Mouse (Mus musculus): ENCODE results near the gene Cntnap2. TPM values are rescaled to one million over a fixed set of nuclear protein-coding genes. Genes with fewer than 3 reads are reported as not detected.

The Cntnap2 gene
- polyA plus RNA-seq, 1 experiment from 2014 or later: 5.7 TPM

GRCm38 (mm10) chr6:45232571-45232970, 173.4 kb downstream of the Cntnap2 start:
- no peak overlapping the region for H3K27ac ChIP-seq
- H3K9me3 ChIP-seq: no peaks in the 10 kb centered on the region
- H3K4me1 ChIP-seq: no peaks in the 10 kb centered on the region
- no peaks in the 10 kb centered on the region for H3K36me3 ChIP-seq
- no peak overlapping the region for H3K4me2 ChIP-seq (replicated peaks)
- no peaks in the 10 kb centered on the region for H3K27me3 ChIP-seq
- no peak for ATAC-seq (ENCODE audit: insufficient number of reproducible peaks, insufficient read depth, low FRiP score, low TSS enrichment)
- H3K4me3 ChIP-seq: no peak overlapping the region
- 83% methylated on average over 3 of the region's 3 CpGs for WGBS
- no peak overlapping the region for H3K9ac ChIP-seq

GRCm38 (mm10) chr6:45236531-45236930, 177.4 kb downstream of the Cntnap2 start:
- Histone ChIP-seq H3K36me3 (no peaks in the 10 kb centered on the region), H3K9ac (no peak overlapping the region), H3K9me3 (no peaks in the 10 kb centered on the region), H3K27ac (no peak overlapping the region), H3K4me3 (no peak overlapping the region), H3K27me3 (no peaks in the 10 kb centered on the region), H3K4me1 (no peaks in the 10 kb centered on the region), H3K4me2 (replicated peaks) (no peak overlapping the region)
- no peak for ATAC-seq (ENCODE audit: insufficient number of reproducible peaks, insufficient read depth, low FRiP score, low TSS enrichment)
- WGBS: 62% methylated on average over 4 of the region's 4 CpGs

GRCm38 (mm10) chr6:45238117-45238516, 179.0 kb downstream of the Cntnap2 start:
- Histone ChIP-seq H3K4me1 (no peaks in the 10 kb centered on the region), H3K9ac (no peak overlapping the region), H3K27ac (no peak overlapping the region), H3K4me3 (no peak overlapping the region), H3K9me3 (no peaks in the 10 kb centered on the region), H3K4me2 (replicated peaks) (no peak overlapping the region), H3K36me3 (no peaks in the 10 kb centered on the region), H3K27me3 (no peaks in the 10 kb centered on the region)
- ATAC-seq (ENCODE audit: insufficient number of reproducible peaks, insufficient read depth, low FRiP score, low TSS enrichment): no peak

- no peaks in the 10 kb centered on the region for H3K9me3 ChIP-seq
Observed at GRCm38 (mm10) chr6:45241218-45241617, 182.1 kb downstream of the Cntnap2 start.

GRCm38 (mm10) chr6:45244680-45245079, 185.5 kb downstream of the Cntnap2 start:
- H3K4me2 ChIP-seq (replicated peaks): no peak overlapping the region
- no peaks in the 10 kb centered on the region for H3K4me1 ChIP-seq
- WGBS: 72% methylated on average over 1 of the region's 1 CpGs
- no peak overlapping the region for H3K27ac ChIP-seq
- H3K36me3 ChIP-seq: no peaks in the 10 kb centered on the region
- H3K9me3 ChIP-seq: no peaks in the 10 kb centered on the region
- H3K9ac ChIP-seq: no peak overlapping the region
- no peak overlapping the region for H3K4me3 ChIP-seq
- ATAC-seq (ENCODE audit: insufficient number of reproducible peaks, insufficient read depth, low FRiP score, low TSS enrichment): no peak
- no peaks in the 10 kb centered on the region for H3K27me3 ChIP-seq

More at GRCm38 (mm10) chr6:45241218-45241617, 182.1 kb downstream of the Cntnap2 start:
- Histone ChIP-seq H3K27ac (no peak overlapping the region), H3K9ac (no peak overlapping the region), H3K4me2 (replicated peaks) (no peak overlapping the region), H3K4me3 (no peak overlapping the region), H3K36me3 (no peaks in the 10 kb centered on the region), H3K27me3 (no peaks in the 10 kb centered on the region), H3K4me1 (no peaks in the 10 kb centered on the region)
- ATAC-seq (ENCODE audit: insufficient number of reproducible peaks, insufficient read depth, low FRiP score, low TSS enrichment): no peak
- 79% methylated on average over 1 of the region's 1 CpGs for WGBS

GRCm38 (mm10) chr6:45258047-45258446, 198.9 kb downstream of the Cntnap2 start:
- Histone ChIP-seq H3K9ac (no peak overlapping the region), H3K27me3 (no peaks in the 10 kb centered on the region), H3K4me3 (no peak overlapping the region), H3K36me3 (no peaks in the 10 kb centered on the region), H3K4me2 (replicated peaks) (no peak overlapping the region), H3K27ac (no peak overlapping the region), H3K4me1 (no peaks in the 10 kb centered on the region), H3K9me3 (no peaks in the 10 kb centered on the region)
- 43% methylated on average over 1 of the region's 1 CpGs for WGBS
- no peak for ATAC-seq (ENCODE audit: insufficient number of reproducible peaks, insufficient read depth, low FRiP score, low TSS enrichment)

GRCm38 (mm10) chr6:45271537-45271936, 212.4 kb downstream of the Cntnap2 start:
- no peaks in the 10 kb centered on the region for H3K36me3 ChIP-seq
- no peaks in the 10 kb centered on the region for H3K9me3 ChIP-seq
- H3K9ac ChIP-seq: no peak overlapping the region
- no peak overlapping the region for H3K27ac ChIP-seq
- no peak overlapping the region for H3K4me3 ChIP-seq
- no peaks in the 10 kb centered on the region for H3K27me3 ChIP-seq
- H3K4me1 ChIP-seq: no peaks in the 10 kb centered on the region
- no peak overlapping the region for H3K4me2 ChIP-seq (replicated peaks)
- ATAC-seq (ENCODE audit: insufficient number of reproducible peaks, insufficient read depth, low FRiP score, low TSS enrichment): no peak
- 69% methylated on average over 2 of the region's 2 CpGs for WGBS

GRCm38 (mm10) chr6:45273259-45273775, 214.2 kb downstream of the Cntnap2 start:
- no peak for ATAC-seq (ENCODE audit: insufficient number of reproducible peaks, insufficient read depth, low FRiP score, low TSS enrichment)
- 60% methylated on average over 1 of the region's 1 CpGs for WGBS

GRCm38 (mm10) chr6:45290154-45290553, 231.0 kb downstream of the Cntnap2 start:
- no peaks in the 10 kb centered on the region for H3K36me3 ChIP-seq
- WGBS: 67% methylated on average over 1 of the region's 1 CpGs
- H3K4me2 ChIP-seq (replicated peaks): no peak overlapping the region
- no peak for ATAC-seq (ENCODE audit: insufficient number of reproducible peaks, insufficient read depth, low FRiP score, low TSS enrichment)
- H3K9ac ChIP-seq: no peak overlapping the region
- H3K9me3 ChIP-seq: no peaks in the 10 kb centered on the region
- no peak overlapping the region for H3K4me3 ChIP-seq
- H3K4me1 ChIP-seq: no peaks in the 10 kb centered on the region
- H3K27ac ChIP-seq: no peak overlapping the region
- no peaks in the 10 kb centered on the region for H3K27me3 ChIP-seq

More at GRCm38 (mm10) chr6:45273259-45273775, 214.2 kb downstream of the Cntnap2 start:
- H3K4me2 ChIP-seq (replicated peaks): no peak overlapping the region
- H3K27me3 ChIP-seq: no peaks in the 10 kb centered on the region
- no peak overlapping the region for H3K27ac ChIP-seq
- no peaks in the 10 kb centered on the region for H3K9me3 ChIP-seq
- no peaks in the 10 kb centered on the region for H3K36me3 ChIP-seq
- no peaks in the 10 kb centered on the region for H3K4me1 ChIP-seq
- H3K4me3 ChIP-seq: no peak overlapping the region
- H3K9ac ChIP-seq: no peak overlapping the region

- Histone ChIP-seq H3K4me3 (no peak overlapping the region), H3K9ac (no peak overlapping the region), H3K9me3 (no peaks in the 10 kb centered on the region), H3K36me3 (no peaks in the 10 kb centered on the region), H3K4me1 (no peaks in the 10 kb centered on the region), H3K27ac (no peak overlapping the region), H3K27me3 (no peaks in the 10 kb centered on the region), H3K4me2 (replicated peaks) (no peak overlapping the region)
- WGBS: 78% methylated on average over 3 of the region's 3 CpGs
- no peak for ATAC-seq (ENCODE audit: insufficient number of reproducible peaks, insufficient read depth, low FRiP score, low TSS enrichment)
Observed at GRCm38 (mm10) chr6:45317455-45317854, 258.3 kb downstream of the Cntnap2 start.

GRCm38 (mm10) chr6:45323505-45323904, 264.3 kb downstream of the Cntnap2 start:
- Histone ChIP-seq H3K27ac (no peak overlapping the region), H3K4me2 (replicated peaks) (no peak overlapping the region), H3K4me3 (no peak overlapping the region), H3K27me3 (no peaks in the 10 kb centered on the region), H3K9ac (no peak overlapping the region), H3K36me3 (no peaks in the 10 kb centered on the region), H3K4me1 (no peaks in the 10 kb centered on the region), H3K9me3 (no peaks in the 10 kb centered on the region)
- no peak for ATAC-seq (ENCODE audit: insufficient number of reproducible peaks, insufficient read depth, low FRiP score, low TSS enrichment)
- 9% methylated on average over 2 of the region's 2 CpGs for WGBS

GRCm38 (mm10) chr6:45327952-45328485, 268.9 kb downstream of the Cntnap2 start:
- H3K9ac ChIP-seq: no peak overlapping the region
- no peaks in the 10 kb centered on the region for H3K9me3 ChIP-seq
- no peak overlapping the region for H3K4me2 ChIP-seq (replicated peaks)
- no peaks in the 10 kb centered on the region for H3K36me3 ChIP-seq
- H3K4me1 ChIP-seq: no peaks in the 10 kb centered on the region
- ATAC-seq (ENCODE audit: insufficient number of reproducible peaks, insufficient read depth, low FRiP score, low TSS enrichment): no peak
- no peak overlapping the region for H3K27ac ChIP-seq
- WGBS: 88% methylated on average over 3 of the region's 3 CpGs
- no peak overlapping the region for H3K4me3 ChIP-seq
- no peaks in the 10 kb centered on the region for H3K27me3 ChIP-seq

All from embryonic facial prominence, embryonic 12.5 days (tissue).